Mouse (Mus musculus) midbrain, postnatal 0 days (tissue): ENCODE results near the gene Trim60. TPM values are rescaled to one million over a fixed set of nuclear protein-coding genes. Genes with fewer than 3 reads are reported as not detected.

Experiments used
- ATAC-seq: fragments of 200-750 bp; cut with Nextera tagmentation; 2 replicates; pipeline ENCODE4 v1.8.0; 2017; ENCODE audit warnings: moderate number of reproducible peaks, mild to moderate bottlenecking, moderate TSS enrichment, moderate library complexity; ENCODE audit not compliant: low FRiP score
- DNase-seq: peaks from one replicate; pipeline ENCODE4 v3.0.0-alpha.2; 2015; ENCODE audit warnings: low spot score
- H3K27ac ChIP-seq: fragments of 300-500 bp; sonication (generic); 2 replicates; pipeline ENCODE4 v1.5.1; 2014; ENCODE audit warnings: low read depth, mild to moderate bottlenecking, low read length, mixed read lengths
- H3K27me3 ChIP-seq: fragments of 300-500 bp; sonication (generic); 2 replicates; pipeline ENCODE4 v1.6.1; 2014; ENCODE audit warnings: low read length, control low read depth, mixed read lengths; ENCODE audit not compliant: insufficient read depth
- H3K36me3 ChIP-seq: fragments of 300-500 bp; sonication (generic); 2 replicates; pipeline ENCODE4 v1.6.1; 2014; ENCODE audit warnings: low read length, control low read depth, mixed read lengths; ENCODE audit not compliant: insufficient read depth
- H3K4me1 ChIP-seq: fragments of 300-500 bp; sonication (generic); 2 replicates; pipeline ENCODE4 v1.6.1; 2014; ENCODE audit warnings: mild to moderate bottlenecking, control low read depth, antibody characterized with exemption, low read length, mixed read lengths; ENCODE audit not compliant: insufficient read depth
- H3K4me2 ChIP-seq: fragments of 300-500 bp; sonication (generic); 2 replicates; pipeline ENCODE4 v1.6.1; 2014; ENCODE audit warnings: low read depth, mild to moderate bottlenecking, low read length, mixed read lengths; ENCODE audit not compliant: poor library complexity, severe bottlenecking
- H3K4me3 ChIP-seq: fragments of 300-500 bp; sonication (generic); 2 replicates; pipeline ENCODE4 v1.5.1; 2014; ENCODE audit warnings: low read depth, mild to moderate bottlenecking, low read length, moderate library complexity
- H3K9ac ChIP-seq: fragments of 300-500 bp; sonication (generic); replicated peaks from 2 replicates; pipeline ENCODE4 v1.6.1; 2014; ENCODE audit warnings: mild to moderate bottlenecking, low read length, moderate library complexity, mixed read lengths; ENCODE audit not compliant: poor library complexity, severe bottlenecking
- H3K9me3 ChIP-seq: fragments of 300-500 bp; sonication (generic); 2 replicates; pipeline ENCODE4 v1.6.1; 2016; ENCODE audit warnings: low read length, control low read depth
- CTCF ChIP-seq: IDR thresholded peaks from 2 replicates; pipeline ENCODE4 v1.5.1; 2016; ENCODE audit warnings: antibody characterized with exemption, mild to moderate bottlenecking
- WGBS: fragments of 180-500 bp; shearing (Covaris S2); extraction: QIAGEN DNeasy Blood & Tissue Kit; methylation state at CpG from one replicate; pipeline ENCODE4 v1.1.7; 2014; 5-methylcytosine and 5-hydroxymethylcytosine counted together
- polyA plus RNA-seq: library from polyadenylated mRNA; unstranded; fragments of >200 nt; fragmentation: Nextera tagmentation; extraction: Ambion mirVana; gene quantifications from 2 replicates; pipeline ENCODE4 v1.2.1, GENCODE M21; 2015
- total RNA-seq: library from RNA; depleted of rRNA; stranded (reverse); fragments of >200 nt; gene quantifications from 2 replicates; pipeline ENCODE4 v1.2.3, GENCODE M21; 2014; rRNA removed

Gene Trim60
- total RNA-seq (not detected in 2 replicates), polyA plus RNA-seq (not detected in 2 replicates)

GRCm38 (mm10) chr8:65018423-65018822 lies at the start of gene Trim60, which contains the start of gene Trim61:
Trim60 (minus strand) TSS chr8:65018584.
Trim61 (minus strand) TSS chr8:65018523.
- no peak for TF ChIP-seq CTCF
- Histone ChIP-seq H3K9me3 (no peaks in the 10 kb centered on the region), H3K4me2 (no peak within 1 kb of the TSS), H3K4me3 (no peak within 1 kb of the TSS), H3K9ac (no peak within 1 kb of the TSS), H3K36me3 (no peaks in the 10 kb centered on the region), H3K27me3 (no peaks in the 10 kb centered on the region), H3K4me1 (no peaks in the 10 kb centered on the region), H3K27ac (no peak within 1 kb of the TSS)
- no peak for ATAC-seq
- no peak for DNase-seq
- WGBS, result 91% methylated on average over 8 of the region's 8 CpGs

- Histone ChIP-seq H3K4me1 (no peaks in the 10 kb centered on the region), H3K9ac (no peak overlapping the region), H3K9me3 (no peaks in the 10 kb centered on the region), H3K4me2 (no peak overlapping the region), H3K27me3 (no peaks in the 10 kb centered on the region; the same call in 1 of the 2 replicates), H3K36me3 (no peaks in the 10 kb centered on the region), H3K4me3 (no peak overlapping the region), H3K27ac (no peak overlapping the region)
- TF ChIP-seq CTCF, result no peak
- DNase-seq, result no peak
- WGBS, result 21% methylated on average over 10 of the region's 10 CpGs
- no peak for ATAC-seq
These were observed 49.5 kb upstream of the Trim60 start for GRCm38 (mm10) chr8:65067694-65068472.

DNA sequence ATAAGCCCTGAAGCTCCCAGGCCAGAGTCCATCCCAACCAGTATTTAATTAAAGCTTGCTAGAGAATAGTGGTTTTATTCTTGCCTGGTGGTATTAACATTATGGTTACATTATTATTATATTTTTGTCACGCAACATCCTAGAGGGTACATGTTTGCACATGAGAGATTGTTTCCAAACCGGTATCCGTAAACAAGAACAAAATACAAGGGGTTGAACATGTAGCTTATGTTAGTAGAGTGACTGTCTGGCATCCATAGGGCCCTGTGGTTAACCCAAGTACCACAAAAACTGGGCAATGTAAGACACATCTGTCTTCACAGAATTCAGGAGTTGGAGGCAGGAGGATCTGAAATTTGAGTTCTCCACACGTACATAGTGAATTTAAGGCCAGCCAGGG lies 48.6 kb upstream of the Trim60 start:
- no peak overlapping the region for H3K4me2 ChIP-seq
- no peak for DNase-seq
- ATAC-seq, result no peak
- H3K27me3 ChIP-seq, result no peaks in the 10 kb centered on the region; the same call in 1 of the 2 replicates
- no peaks in the 10 kb centered on the region for H3K4me1 ChIP-seq
- no peaks in the 10 kb centered on the region for H3K9me3 ChIP-seq
- 94% methylated on average over 4 of the region's 4 CpGs for whole genome bisulfite sequencing
- no peak overlapping the region for H3K27ac ChIP-seq
- no peak overlapping the region for H3K4me3 ChIP-seq
- H3K36me3 ChIP-seq, result no peaks in the 10 kb centered on the region
- no peak for TF ChIP-seq CTCF
- no peak overlapping the region for H3K9ac ChIP-seq

DNA sequence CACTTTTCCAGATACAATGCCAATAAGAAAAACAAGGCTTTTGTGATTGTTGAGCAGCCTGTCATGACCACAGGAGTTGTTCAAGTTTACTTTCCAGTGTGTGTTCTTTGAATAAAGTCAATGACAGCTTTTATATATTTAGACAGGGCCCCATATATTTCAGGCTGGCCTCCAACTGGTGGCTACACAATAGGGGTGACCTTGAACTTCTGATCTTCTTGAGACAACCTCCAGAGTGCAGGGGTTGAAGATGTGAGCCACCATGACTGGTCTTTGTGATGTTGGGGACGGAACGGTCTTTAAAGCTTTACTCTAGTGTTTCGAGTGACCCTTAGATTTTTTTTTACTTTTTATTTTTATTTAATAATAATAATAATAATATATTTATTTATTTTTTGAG lies 47.2 kb upstream of the Trim60 start:
- DNase-seq (no peak), ATAC-seq (no peak)
- no peaks in the 10 kb centered on the region; the same call in 1 of the 2 replicates for H3K27me3 ChIP-seq
- no peak for TF ChIP-seq CTCF
- no peaks in the 10 kb centered on the region for H3K9me3 ChIP-seq
- no peak overlapping the region for H3K9ac ChIP-seq
- no peaks in the 10 kb centered on the region for H3K36me3 ChIP-seq
- 98% methylated on average over 3 of the region's 3 CpGs for WGBS
- H3K4me2 ChIP-seq, result no peak overlapping the region
- H3K4me3 ChIP-seq, result no peak overlapping the region
- H3K27ac ChIP-seq, result no peak overlapping the region
- no peaks in the 10 kb centered on the region for H3K4me1 ChIP-seq

- no peak for TF ChIP-seq CTCF
- Histone ChIP-seq H3K27me3 (no peaks in the 10 kb centered on the region; the same call in 1 of the 2 replicates), H3K4me2 (no peak overlapping the region), H3K9ac (no peak overlapping the region), H3K36me3 (no peaks in the 10 kb centered on the region), H3K4me3 (no peak overlapping the region), H3K27ac (no peak overlapping the region), H3K9me3 (no peaks in the 10 kb centered on the region), H3K4me1 (no peaks in the 10 kb centered on the region)
- WGBS, result 64% methylated on average over 2 of the region's 2 CpGs
- DNase-seq (no peak), ATAC-seq (no peak)
These were observed 45.7 kb upstream of the Trim60 start for GRCm38 (mm10) chr8:65064071-65064470.

DNA sequence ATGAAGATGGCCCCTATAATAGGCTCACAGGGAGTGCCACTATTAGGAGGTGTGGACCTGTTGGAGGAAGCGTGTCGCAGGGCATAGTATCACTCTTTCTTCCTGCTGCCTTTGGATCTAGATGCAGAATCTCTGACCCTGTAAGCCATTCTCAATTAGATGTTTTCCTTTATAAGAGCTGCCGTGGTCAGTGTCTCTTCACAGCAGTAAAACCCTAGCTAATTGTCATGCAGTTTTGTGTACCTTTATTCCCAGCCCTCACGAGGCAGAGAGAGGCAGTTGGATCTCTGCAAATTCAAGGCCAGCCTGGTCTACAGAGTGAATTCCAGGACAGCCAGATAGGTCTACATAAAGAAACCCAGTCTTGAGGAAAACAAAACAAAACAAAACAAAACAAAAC lies 43.8 kb upstream of the Trim60 start:
- Histone ChIP-seq H3K4me1 (no peaks in the 10 kb centered on the region), H3K27ac (no peak overlapping the region), H3K9ac (no peak overlapping the region), H3K4me2 (no peak overlapping the region), H3K36me3 (no peaks in the 10 kb centered on the region), H3K27me3 (no peaks in the 10 kb centered on the region; the same call in 1 of the 2 replicates), H3K9me3 (no peaks in the 10 kb centered on the region), H3K4me3 (no peak overlapping the region)
- ATAC-seq, result no peak
- TF ChIP-seq CTCF, result no peak
- DNase-seq, result no peak
- 55% methylated on average over 4 of the region's 4 CpGs for WGBS
